Mouse (Mus musculus): ENCODE results near the gene March10.

- TF ChIP-seq POLR2A (IDR thresholded peaks at IDR 0.05; ENCODE audit: low read depth, low read length) (no peak), CTCF (IDR thresholded peaks at IDR 0.05; ENCODE audit: extremely low read depth, insufficient read length, insufficient replicate concordance, low read depth, low read length) (no peak)
Measured at GRCm38 (mm10) chr11:105459900-105460299, 3.4 kb upstream of the March10 start.

Measured in small intestine, adult 2 months (tissue).